Mouse (Mus musculus) thymus, postnatal 36 days (tissue): ENCODE measurements around the gene Clcn5.

Experiments
- DNase-seq, 2 experiments: peaks; one replicate each; pipeline ENCODE4 v3.0.0; 2022; ENCODE audit warnings: mixed read lengths in 2 of 2

Gene Clcn5

GRCm38 (mm10) chrX:7319089-7319721 is at the start of gene Clcn5:
Clcn5 (minus strand) TSS chrX:7319358.
- DNase-seq = peak; percentile 90 to 96

GRCm38 (mm10) chrX:7325455-7325854 is 6.3 kb upstream of the Clcn5 start:
- DNase-seq = no peak

- peak; percentile 32 to 34 for DNase-seq
These were observed 3.1 kb upstream of the Clcn5 start for GRCm38 (mm10) chrX:7322288-7322687.

- DNase-seq = no peak
These were observed 1.4 kb upstream of the Clcn5 start for GRCm38 (mm10) chrX:7320571-7320970.

GRCm38 (mm10) chrX:7318551-7319025 is 570 bp downstream of the Clcn5 start:
- no peak for DNase-seq

GRCm38 (mm10) chrX:7315115-7315514 is 4.0 kb downstream of the Clcn5 start:
- DNase-seq = no peak

- DNase-seq = no peak
These were observed 4.5 kb downstream of the Clcn5 start for GRCm38 (mm10) chrX:7314645-7315044.

- DNase-seq = no peak
These were observed 10.9 kb downstream of the Clcn5 start for GRCm38 (mm10) chrX:7308242-7308641.

GRCm38 (mm10) chrX:7306861-7307260 is 12.3 kb downstream of the Clcn5 start:
- DNase-seq = no peak

- no peak for DNase-seq
These were observed 26.2 kb downstream of the Clcn5 start for GRCm38 (mm10) chrX:7292981-7293380.

- DNase-seq = no peak
These were observed 26.9 kb downstream of the Clcn5 start for GRCm38 (mm10) chrX:7292151-7292768.

GRCm38 (mm10) chrX:7288976-7289375 is 30.2 kb downstream of the Clcn5 start:
- no peak for DNase-seq

- no peak for DNase-seq
These were observed 32.0 kb downstream of the Clcn5 start for GRCm38 (mm10) chrX:7287051-7287734.

GRCm38 (mm10) chrX:7282636-7283035 is 36.5 kb downstream of the Clcn5 start:
- DNase-seq = no peak

- no peak for DNase-seq
These were observed 39.4 kb downstream of the Clcn5 start for GRCm38 (mm10) chrX:7279722-7280121.

- peak; percentile 2 to 13 for DNase-seq
These were observed 42.6 kb downstream of the Clcn5 start for GRCm38 (mm10) chrX:7276564-7276963.

- DNase-seq = no peak
These were observed 58.0 kb downstream of the Clcn5 start for GRCm38 (mm10) chrX:7261149-7261548.

GRCm38 (mm10) chrX:7260400-7261113 is 58.6 kb downstream of the Clcn5 start:
- DNase-seq = no peak

- DNase-seq = no peak
These were observed 59.4 kb downstream of the Clcn5 start for GRCm38 (mm10) chrX:7259718-7260117.

- no peak for DNase-seq
These were observed 63.1 kb downstream of the Clcn5 start for GRCm38 (mm10) chrX:7256022-7256421.

GRCm38 (mm10) chrX:7204099-7204498 is 115.1 kb downstream of the Clcn5 start:
- no peak for DNase-seq

- no peak for DNase-seq
These were observed 115.6 kb downstream of the Clcn5 start for GRCm38 (mm10) chrX:7203535-7203934.

- DNase-seq = no peak
These were observed 121.3 kb downstream of the Clcn5 start for GRCm38 (mm10) chrX:7197833-7198232.
